Mouse (Mus musculus) ES-Bruce4 (cell line): ENCODE measurements at regions not wholly inside any gene's neighbourhood (a gene's known extent, or its start where the extent isn't known, plus 50 kb on each side); places are given as distances from the start of the nearest gene placed in this dataset.

Experiments used
- CTCF ChIP-seq: IDR thresholded peaks from one replicate; pipeline ENCODE4 v1.8.1; 2011; ENCODE audit warnings: low read depth, low read length
- POLR2A ChIP-seq: IDR thresholded peaks from one replicate; pipeline ENCODE4 v1.8.1; 2011; ENCODE audit warnings: low read length; ENCODE audit not compliant: insufficient read depth

DNA sequence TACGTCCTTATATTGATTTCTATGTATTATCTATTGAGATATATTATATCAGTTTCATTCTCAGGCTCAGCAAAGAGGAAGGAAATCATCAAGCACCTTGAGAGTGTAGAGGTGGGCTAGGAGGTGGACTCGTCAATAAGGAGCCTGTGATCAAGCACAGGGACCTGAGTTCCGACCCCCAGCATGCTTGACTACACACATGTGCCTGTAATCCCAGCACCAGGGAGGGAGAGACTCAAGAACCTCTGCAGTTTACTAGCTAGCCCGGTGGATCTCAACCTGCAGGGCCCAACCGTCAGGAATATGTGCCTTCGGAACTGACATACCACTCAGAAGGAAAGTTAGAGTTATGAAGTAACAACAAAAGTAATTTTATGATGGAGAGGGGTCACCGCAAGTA, 634.2 kb upstream of the Gm10131 start:
- TF ChIP-seq POLR2A: no peak
- TF ChIP-seq CTCF: no peak
